Mouse (Mus musculus) embryonic facial prominence, embryonic 15.5 days (tissue): Measurements from ENCODE around the gene 4933407L21Rik. TPM values are rescaled to one million over a fixed set of nuclear protein-coding genes. Genes with fewer than 3 reads are reported as not detected.
A peak's percentile ranks its signal among the peaks of the same experiment; 100 is the strongest.

Source experiments
- ATAC-seq: fragments of 200-750 bp; cut with Nextera tagmentation; 2 replicates; pipeline ENCODE4 v1.8.0; 2017; ENCODE audit warnings: low read depth, moderate TSS enrichment; ENCODE audit not compliant: insufficient number of reproducible peaks, low FRiP score, low TSS enrichment
- H3K27ac ChIP-seq: fragments of 300-500 bp; sonication (generic); replicated peaks from 2 replicates; pipeline ENCODE4 v1.5.1; 2015; ENCODE audit warnings: mild to moderate bottlenecking, inconsistent platforms
- H3K27me3 ChIP-seq: fragments of 300-500 bp; sonication (generic); 2 replicates; pipeline ENCODE4 v1.6.1; 2015; ENCODE audit warnings: inconsistent platforms
- H3K36me3 ChIP-seq: fragments of 300-500 bp; sonication (generic); 2 replicates; pipeline ENCODE4 v1.6.1; 2015; ENCODE audit warnings: mild to moderate bottlenecking, inconsistent platforms
- H3K4me1 ChIP-seq: fragments of 300-500 bp; sonication (generic); 2 replicates; pipeline ENCODE4 v1.6.1; 2015; ENCODE audit warnings: inconsistent platforms
- H3K4me2 ChIP-seq: fragments of 300-500 bp; sonication (generic); replicated peaks from 2 replicates; pipeline ENCODE4 v1.6.1; 2015; ENCODE audit warnings: mild to moderate bottlenecking, inconsistent platforms
- H3K4me3 ChIP-seq: fragments of 300-500 bp; sonication (generic); replicated peaks from 2 replicates; pipeline ENCODE4 v1.5.1; 2015; ENCODE audit warnings: mild to moderate bottlenecking, inconsistent platforms
- H3K9ac ChIP-seq: fragments of 300-500 bp; sonication (generic); 2 replicates; pipeline ENCODE4 v1.6.1; 2015; ENCODE audit warnings: inconsistent platforms
- H3K9me3 ChIP-seq: fragments of 300-500 bp; sonication (generic); replicated peaks from 2 replicates; pipeline ENCODE4 v1.6.1; 2016; ENCODE audit warnings: inconsistent platforms
- WGBS: fragments of 180-500 bp; shearing (Covaris S2); methylation state at CpG from one replicate; pipeline ENCODE4 v1.1.7; 2015; 5-methylcytosine and 5-hydroxymethylcytosine counted together
- polyA plus RNA-seq: library from polyadenylated mRNA; unstranded; fragments of >200 nt; fragmentation: Nextera tagmentation; extraction: Ambion mirVana; gene quantifications from 2 replicates; pipeline ENCODE4 v1.2.1, GENCODE M21; 2015

The 4933407L21Rik gene
- polyA plus RNA-seq, 1 experiment from 2014 or later, result 1.2 TPM

GRCm38 (mm10) chr1:85921725-85922124 is 6.6 kb upstream of the 4933407L21Rik start:
- WGBS, result 84% methylated on average over 7 of the region's 7 CpGs
- H3K36me3 ChIP-seq, result no peaks in the 10 kb centered on the region
- peaks cover 6% of the 10 kb centered on the region; the same call in 1 of the 2 replicates for H3K4me1 ChIP-seq
- H3K9ac ChIP-seq, result no peak overlapping the region
- no peaks in the 10 kb centered on the region for H3K9me3 ChIP-seq
- H3K27me3 ChIP-seq, result no peaks in the 10 kb centered on the region
- H3K4me3 ChIP-seq, result no peak overlapping the region
- H3K4me2 ChIP-seq, result no peak overlapping the region
- 0 out of 2 replicates have a peak, but pooled peaks have one; percentile 6 for ATAC-seq
- no peak overlapping the region for H3K27ac ChIP-seq

- Histone ChIP-seq H3K9ac (no peak overlapping the region), H3K4me3 (no peak overlapping the region), H3K4me1 (peaks cover 6% of the 10 kb centered on the region; the same call in 1 of the 2 replicates), H3K4me2 (no peak overlapping the region), H3K36me3 (no peaks in the 10 kb centered on the region), H3K9me3 (no peaks in the 10 kb centered on the region), H3K27ac (no peak overlapping the region), H3K27me3 (no peaks in the 10 kb centered on the region)
- peak; percentile 24; the same call in 1 of the 2 replicates for ATAC-seq
- WGBS, result 62% methylated on average over 7 of the region's 7 CpGs
Measured at GRCm38 (mm10) chr1:85922127-85922864, 6.0 kb upstream of the 4933407L21Rik start.

DNA sequence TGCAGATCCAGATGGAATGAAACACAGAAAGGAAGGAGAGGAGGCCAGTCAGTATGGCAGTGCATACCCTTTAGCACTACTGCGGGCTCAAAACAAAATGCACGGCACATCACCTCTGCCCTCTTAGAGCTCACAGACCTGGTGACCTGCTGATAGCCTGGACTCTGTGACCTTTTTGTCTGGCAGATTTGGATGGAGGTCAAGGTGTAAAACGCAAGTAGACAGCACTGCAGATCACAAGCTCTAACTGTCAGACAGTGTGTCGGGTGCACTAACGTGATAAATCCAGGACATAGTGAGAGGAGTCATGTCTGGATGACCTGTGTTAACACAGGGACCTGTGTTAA is 5.4 kb upstream of the 4933407L21Rik start:
- Histone ChIP-seq H3K4me3 (no peak overlapping the region), H3K4me1 (peaks cover 9% of the 10 kb centered on the region), H3K9ac (no peak overlapping the region), H3K9me3 (no peaks in the 10 kb centered on the region), H3K27me3 (no peaks in the 10 kb centered on the region), H3K36me3 (no peaks in the 10 kb centered on the region), H3K27ac (no peak overlapping the region), H3K4me2 (no peak overlapping the region)
- no peak for ATAC-seq
- WGBS, result 77% methylated on average over 5 of the region's 5 CpGs

GRCm38 (mm10) chr1:85925183-85925582 is 3.1 kb upstream of the 4933407L21Rik start:
- 85% methylated on average over 5 of the region's 5 CpGs for WGBS

GRCm38 (mm10) chr1:85928688-85929065 is 394 bp downstream of the 4933407L21Rik start:
- Histone ChIP-seq H3K4me2 (no peak overlapping the region), H3K27me3 (no peaks in the 10 kb centered on the region), H3K9me3 (no peaks in the 10 kb centered on the region), H3K4me1 (peaks cover 24% of the 10 kb centered on the region), H3K27ac (no peak overlapping the region), H3K36me3 (no peaks in the 10 kb centered on the region), H3K9ac (no peak overlapping the region), H3K4me3 (no peak overlapping the region)
- 72% methylated on average over 4 of the region's 4 CpGs for WGBS
- ATAC-seq, result no peak

More at GRCm38 (mm10) chr1:85925183-85925582, 3.1 kb upstream of the 4933407L21Rik start:
- Histone ChIP-seq H3K4me3 (no peak overlapping the region), H3K4me1 (peaks cover 20% of the 10 kb centered on the region), H3K36me3 (no peaks in the 10 kb centered on the region), H3K9ac (no peak overlapping the region), H3K27ac (no peak overlapping the region), H3K9me3 (no peaks in the 10 kb centered on the region), H3K27me3 (no peaks in the 10 kb centered on the region), H3K4me2 (no peak overlapping the region)
- ATAC-seq, result no peak

DNA sequence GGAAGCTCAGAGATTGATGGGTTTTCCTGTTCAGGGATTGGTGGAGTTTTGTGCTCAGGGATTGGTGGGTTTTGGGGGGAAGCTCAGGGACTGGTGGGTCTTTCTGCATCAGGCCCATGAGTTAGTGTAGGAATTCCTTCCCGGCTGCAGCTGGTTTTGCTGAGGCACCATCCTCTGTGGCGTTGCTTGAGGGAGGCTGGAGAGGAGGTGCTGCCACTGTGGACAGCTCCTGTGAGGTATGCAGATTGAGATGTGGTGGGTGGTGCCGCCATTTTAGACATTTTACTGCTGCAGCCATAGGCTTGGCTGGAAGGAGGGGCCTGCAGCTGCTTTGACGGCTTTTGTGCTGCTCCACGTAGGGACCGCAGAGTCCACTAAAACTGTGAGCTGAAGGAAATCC is 1.1 kb downstream of the 4933407L21Rik start:
- peaks cover 29% of the 10 kb centered on the region for H3K4me1 ChIP-seq
- no peak overlapping the region for H3K27ac ChIP-seq
- no peaks in the 10 kb centered on the region for H3K36me3 ChIP-seq
- no peak overlapping the region for H3K9ac ChIP-seq
- no peak overlapping the region for H3K4me3 ChIP-seq
- ATAC-seq, result no peak
- H3K9me3 ChIP-seq, result no peaks in the 10 kb centered on the region
- no peak overlapping the region for H3K4me2 ChIP-seq
- H3K27me3 ChIP-seq, result no peaks in the 10 kb centered on the region
- WGBS, result 78% methylated on average over 6 of the region's 6 CpGs

DNA sequence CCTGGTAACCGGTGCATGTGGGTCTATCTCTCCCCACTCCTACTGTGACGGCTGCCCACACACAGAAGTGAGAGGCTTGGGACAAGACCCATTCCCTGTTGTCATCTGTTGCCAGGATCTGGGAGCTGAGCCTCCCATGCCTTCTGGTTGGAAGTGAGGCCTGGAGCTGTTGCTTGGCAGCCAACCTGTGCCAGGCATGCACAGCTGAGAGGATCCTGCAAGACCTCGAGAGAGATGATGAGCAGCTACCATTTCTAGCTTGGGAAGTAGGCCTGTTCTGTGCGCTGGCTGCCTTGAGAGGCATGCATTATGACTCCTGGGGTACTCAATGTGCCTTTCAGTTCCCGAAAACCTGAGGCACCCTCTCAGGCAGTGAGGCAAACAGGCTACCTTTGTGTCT is 2.9 kb downstream of the 4933407L21Rik start:
- no peak overlapping the region for H3K27ac ChIP-seq
- 84% methylated on average over 5 of the region's 5 CpGs for WGBS
- no peaks in the 10 kb centered on the region for H3K9me3 ChIP-seq
- peaks cover 29% of the 10 kb centered on the region for H3K4me1 ChIP-seq
- no peaks in the 10 kb centered on the region for H3K36me3 ChIP-seq
- no peak for ATAC-seq
- H3K4me2 ChIP-seq, result no peak overlapping the region
- no peaks in the 10 kb centered on the region for H3K27me3 ChIP-seq
- no peak overlapping the region for H3K9ac ChIP-seq
- H3K4me3 ChIP-seq, result no peak overlapping the region

GRCm38 (mm10) chr1:85933226-85933625 is 4.9 kb downstream of the 4933407L21Rik start:
- Histone ChIP-seq H3K4me1 (peaks cover 21% of the 10 kb centered on the region), H3K4me3 (no peak overlapping the region), H3K9ac (no peak overlapping the region), H3K9me3 (no peaks in the 10 kb centered on the region), H3K27ac (no peak overlapping the region), H3K4me2 (peak overlapping the region; percentile 24; the same call in 1 of the 2 replicates), H3K27me3 (no peaks in the 10 kb centered on the region), H3K36me3 (no peaks in the 10 kb centered on the region)
- no peak for ATAC-seq
- WGBS, result 38% methylated on average over 7 of the region's 7 CpGs

GRCm38 (mm10) chr1:85933631-85934465 is 5.6 kb downstream of the 4933407L21Rik start:
- H3K9me3 ChIP-seq, result no peaks in the 10 kb centered on the region
- H3K27me3 ChIP-seq, result no peaks in the 10 kb centered on the region
- H3K4me2 ChIP-seq, result peak overlapping the region; percentile 24; the same call in 1 of the 2 replicates
- 23% methylated on average over 11 of the region's 11 CpGs for WGBS
- no peaks in the 10 kb centered on the region for H3K36me3 ChIP-seq
- H3K4me3 ChIP-seq, result no peak overlapping the region
- H3K9ac ChIP-seq, result no peak overlapping the region
- ATAC-seq, result no peak
- peaks cover 15% of the 10 kb centered on the region for H3K4me1 ChIP-seq
- H3K27ac ChIP-seq, result no peak overlapping the region

GRCm38 (mm10) chr1:85934560-85934959 is 6.3 kb downstream of the 4933407L21Rik start:
- no peaks in the 10 kb centered on the region for H3K36me3 ChIP-seq
- H3K9ac ChIP-seq, result no peak overlapping the region
- H3K27me3 ChIP-seq, result no peaks in the 10 kb centered on the region
- H3K4me2 ChIP-seq, result no peak overlapping the region
- H3K4me1 ChIP-seq, result peaks cover 14% of the 10 kb centered on the region
- WGBS, result 25% methylated on average over 7 of the region's 7 CpGs
- no peaks in the 10 kb centered on the region for H3K9me3 ChIP-seq
- H3K4me3 ChIP-seq, result no peak overlapping the region
- no peak overlapping the region for H3K27ac ChIP-seq
- no peak for ATAC-seq

- Histone ChIP-seq H3K4me1 (peaks cover 14% of the 10 kb centered on the region), H3K9ac (no peak overlapping the region), H3K4me3 (no peak overlapping the region), H3K27me3 (no peaks in the 10 kb centered on the region), H3K4me2 (no peak overlapping the region), H3K36me3 (no peaks in the 10 kb centered on the region), H3K9me3 (no peaks in the 10 kb centered on the region), H3K27ac (no peak overlapping the region)
- ATAC-seq, result no peak
- 49% methylated on average over 8 of the region's 8 CpGs for WGBS
Measured at GRCm38 (mm10) chr1:85935148-85935852, 7.0 kb downstream of the 4933407L21Rik start.
